23 mouse cellular contexts compared by ENCODE assay signal in genomic region chr6:93474981-93475380, GRCm38 (mm10).
DNase-seq lines count a peak whose midpoint lies in the region.
"Had no signal": no experiment of that assay in that cellular context is flagged by ENCODE, and none has a peak within 500 bp of the region (broad histone marks: within the 10 kb centered on the region; RNA-seq: fewer than 3 reads in every experiment).

No protein-coding gene starts in this region.

- no peaks in the 10 kb centered on the region for H3K27me3 ChIP-seq in heart, embryonic 10.5 days (ENCODE audit: insufficient read depth, poor library complexity, severe bottlenecking)
- H3K27me3 ChIP-seq: embryonic facial prominence, embryonic 12.5 days; embryonic facial prominence, embryonic 15.5 days; heart, embryonic 13.5 days; hindbrain, embryonic 13.5 days had no signal

- peaks cover 17% of the 10 kb centered on the region; the same call in 1 of the 2 replicates for H3K4me1 ChIP-seq in heart, embryonic 10.5 days
- H3K4me1 ChIP-seq: embryonic facial prominence, embryonic 12.5 days; embryonic facial prominence, embryonic 15.5 days; hindbrain, embryonic 13.5 days had no signal

- H3K36me3 ChIP-seq in heart, embryonic 10.5 days: no peaks in the 10 kb centered on the region
- H3K36me3 ChIP-seq: embryonic facial prominence, embryonic 12.5 days; embryonic facial prominence, embryonic 15.5 days; heart, embryonic 13.5 days; hindbrain, embryonic 13.5 days had no signal

- 0% methylated on average over 1 of the region's 1 CpGs for WGBS in heart, embryonic 10.5 days

- intact Hi-C loops in heart, postnatal 25 days (cut with DNase I): no loop called here
- intact Hi-C loops in left cerebral cortex, postnatal 4 days (cut with DNase I): no loop called here

- no peaks in the 10 kb centered on the region for H3K9me3 ChIP-seq in heart, embryonic 10.5 days
- H3K9me3 ChIP-seq: embryonic facial prominence, embryonic 12.5 days; embryonic facial prominence, embryonic 15.5 days; heart, embryonic 13.5 days; hindbrain, embryonic 13.5 days had no signal

- DNase-seq in cerebellum, postnatal 10 days: peak; percentile 7 to 29
- no peak for DNase-seq in cerebellum, adult 11-12 months
- DNase-seq in heart, embryonic 10.5 days (ENCODE audit: low spot score): no peak
- DNase-seq in heart, postnatal 25 days (ENCODE audit: low spot score): no peak
- peak; percentile 21 for DNase-seq in left cerebral cortex, postnatal 4 days
- DNase-seq in left cerebral cortex, adult 18-20 months (ENCODE audit: low spot score in 2 of 2): no peak
- DNase-seq in Muller cell, postnatal 12 days (ENCODE audit: inconsistent ontology term): peak; percentile 27
- DNase-seq in right cerebral cortex, postnatal 4 days: no peak
- DNase-seq: adrenal gland, adult 8-10 months; adrenal gland, postnatal 25 days; B cell, adult 2 months; cerebellum, adult 18-20 months; cerebellum, adult 9-10 months; cerebellum, postnatal 25 days; forebrain, postnatal 0 days; gastrocnemius, postnatal 36 days; heart, adult 2 months; heart, postnatal 14 days; kidney, adult 18-20 months had no signal

- no peak overlapping the region for H3K4me3 ChIP-seq in heart, embryonic 10.5 days
- H3K4me3 ChIP-seq: embryonic facial prominence, embryonic 12.5 days; embryonic facial prominence, embryonic 15.5 days; heart, adult 2 months; heart, embryonic 13.5 days; hindbrain, embryonic 13.5 days had no signal

- H3K27ac ChIP-seq in heart, embryonic 10.5 days: 0 out of 2 replicates have a peak overlapping the region, but pooled peaks have one; percentile 16
- H3K27ac ChIP-seq: embryonic facial prominence, embryonic 12.5 days; embryonic facial prominence, embryonic 15.5 days; heart, adult 2 months; heart, embryonic 13.5 days; hindbrain, embryonic 13.5 days had no signal

Comparison
In these comparisons a context has a peak if more than half of its experiments do, and no peak if none do; other contexts are left out.
1. DNase-seq: peak in cerebellum, postnatal 10 days (2 of 2), left cerebral cortex, postnatal 4 days (single experiment) and Muller cell, postnatal 12 days (single experiment); none in cerebellum, adult 11-12 months (single experiment), heart, embryonic 10.5 days (single experiment), heart, postnatal 25 days (single experiment), left cerebral cortex, adult 18-20 months (0 of 2) and right cerebral cortex, postnatal 4 days (single experiment).